Mouse (Mus musculus): ENCODE data around the gene Ralgapb.

- no peak for TF ChIP-seq CTCF (IDR thresholded peaks at IDR 0.05; ENCODE audit: low read depth, low read length)
- no peak for TF ChIP-seq POLR2A (IDR thresholded peaks at IDR 0.05; ENCODE audit: extremely low read depth, insufficient read depth, low read length)
These were observed 110.2 kb downstream of the Ralgapb start for GRCm38 (mm10) chr2:158519800-158520199.

Measured in liver, adult 2 months (tissue).